Mouse (Mus musculus) testis, adult 2 months (tissue): ENCODE data around the gene Olfr1039. TPM values are rescaled to one million over a fixed set of nuclear protein-coding genes. Genes with fewer than 3 reads are reported as not detected.
"Not testable (repeated sequence)": the region's sequence is repeated elsewhere in the genome, so short reads cannot be mapped to it uniquely, and the experiment has no call there.

ENCODE experiments used
- H3K27ac ChIP-seq: fragments of 200-500 bp; 2 replicates; pipeline ENCODE4 v1.5.1; 2012; ENCODE audit warnings: low read depth, low read length; ENCODE audit not compliant: control insufficient read depth, insufficient read depth
- H3K27me3 ChIP-seq: fragments of 200-500 bp; 2 replicates; pipeline ENCODE4 v1.6.1; 2012; ENCODE audit warnings: mild to moderate bottlenecking, low read length, moderate library complexity; ENCODE audit not compliant: control insufficient read depth, insufficient read depth
- H3K36me3 ChIP-seq: fragments of 200-500 bp; 2 replicates; pipeline ENCODE4 v1.6.1; 2012; ENCODE audit warnings: mild to moderate bottlenecking, low read length; ENCODE audit not compliant: control insufficient read depth, insufficient read depth
- H3K4me1 ChIP-seq: fragments of 200-500 bp; 2 replicates; pipeline ENCODE4 v1.6.1; 2012; ENCODE audit warnings: low read length; ENCODE audit not compliant: control insufficient read depth, insufficient read depth
- H3K4me3 ChIP-seq: fragments of 200-500 bp; 2 replicates; pipeline ENCODE4 v1.5.1; 2012; ENCODE audit warnings: low read depth, mild to moderate bottlenecking, low read length, moderate library complexity, mixed read lengths; ENCODE audit not compliant: control insufficient read depth
- CTCF ChIP-seq: fragments of 200-500 bp; IDR thresholded peaks from 2 replicates; pipeline ENCODE4 v1.5.1; 2012; ENCODE audit warnings: low read depth, mild to moderate bottlenecking, inconsistent platforms, low read length, moderate library complexity; ENCODE audit not compliant: control insufficient read depth, insufficient read depth, insufficient replicate concordance
- POLR2A ChIP-seq: fragments of 200-500 bp; IDR thresholded peaks from 2 replicates; pipeline ENCODE4 v1.6.1; 2012; ENCODE audit warnings: low read depth, mild to moderate bottlenecking, inconsistent platforms, low read length, moderate library complexity; ENCODE audit not compliant: control insufficient read depth
- polyA plus RNA-seq: library from polyadenylated mRNA; depleted of rRNA; stranded (reverse); fragments of >200 nt; gene quantifications from 2 replicates; pipeline ENCODE4 v1.2.3, GENCODE M21; 2012; rRNA removed

Olfr1039 gene
- not detected in 2 replicates for polyA plus RNA-seq

GRCm38 (mm10) chr2:86135828-86136227, at the start of gene Olfr1039:
Gene Olfr1039, minus strand, starts transcription at chr2:86135928.
- Histone ChIP-seq H3K27me3 (no peaks in the 10 kb centered on the region), H3K27ac (no peak within 1 kb of the TSS), H3K36me3 (no peaks in the 10 kb centered on the region), H3K4me3 (no peak within 1 kb of the TSS), H3K4me1 (no peaks in the 10 kb centered on the region)
- no peak for TF ChIP-seq CTCF

- no peak for TF ChIP-seq POLR2A
- no peak for TF ChIP-seq CTCF
- no peaks in the 10 kb centered on the region for H3K36me3 ChIP-seq
- H3K4me3 ChIP-seq: no peak overlapping the region
- H3K27ac ChIP-seq: no peak overlapping the region
- no peaks in the 10 kb centered on the region for H3K4me1 ChIP-seq
- H3K27me3 ChIP-seq: no peaks in the 10 kb centered on the region
These were observed 44.2 kb upstream of the Olfr1039 start for GRCm38 (mm10) chr2:86179950-86180349.

GRCm38 (mm10) chr2:86177720-86178119, 42.0 kb upstream of the Olfr1039 start, which contains the start of gene Olfr1044:
Gene Olfr1044, minus strand, starts transcription at chr2:86177820.
- no peaks in the 10 kb centered on the region for H3K4me1 ChIP-seq
- no peaks in the 10 kb centered on the region for H3K27me3 ChIP-seq
- H3K27ac ChIP-seq: no peak within 1 kb of the TSS
- H3K36me3 ChIP-seq: no peaks in the 10 kb centered on the region
- H3K4me3 ChIP-seq: no peak within 1 kb of the TSS
- TF ChIP-seq CTCF (no peak), POLR2A (no peak)

GRCm38 (mm10) chr2:86175422-86175821, 39.7 kb upstream of the Olfr1039 start:
- not testable (repeated sequence) for H3K4me3 ChIP-seq, H3K4me1 ChIP-seq, H3K36me3 ChIP-seq, H3K27ac ChIP-seq, H3K27me3 ChIP-seq

- Histone ChIP-seq H3K36me3 (no peaks in the 10 kb centered on the region), H3K27me3 (no peaks in the 10 kb centered on the region), H3K4me3 (no peak within 1 kb of the TSS), H3K4me1 (no peaks in the 10 kb centered on the region), H3K27ac (no peak within 1 kb of the TSS)
- TF ChIP-seq POLR2A (no peak), CTCF (no peak)
These were observed 31.7 kb upstream of the Olfr1039 start, which contains the start of gene Olfr1043 for GRCm38 (mm10) chr2:86167422-86167821. Gene Olfr1043, minus strand, starts transcription at chr2:86167522.

- Histone ChIP-seq H3K4me1 (no peaks in the 10 kb centered on the region), H3K36me3 (no peaks in the 10 kb centered on the region), H3K27me3 (no peaks in the 10 kb centered on the region), H3K4me3 (no peak within 1 kb of the TSS), H3K27ac (no peak within 1 kb of the TSS)
- TF ChIP-seq POLR2A (no peak), CTCF (no peak)
These were observed 26.0 kb upstream of the Olfr1039 start, which contains the start of gene Olfr1042 for GRCm38 (mm10) chr2:86161738-86162137. Gene Olfr1042, minus strand, starts transcription at chr2:86161838.

- Histone ChIP-seq H3K4me3 (no peak within 1 kb of the TSS), H3K4me1 (no peaks in the 10 kb centered on the region), H3K36me3 (no peaks in the 10 kb centered on the region), H3K27ac (no peak within 1 kb of the TSS), H3K27me3 (no peaks in the 10 kb centered on the region)
- TF ChIP-seq CTCF (no peak), POLR2A (no peak)
These were observed 10.9 kb upstream of the Olfr1039 start, which contains the start of gene Olfr1040 for GRCm38 (mm10) chr2:86146632-86147031. Gene Olfr1040, minus strand, starts transcription at chr2:86146732.

- Histone ChIP-seq H3K27me3 (no peaks in the 10 kb centered on the region), H3K4me1 (no peaks in the 10 kb centered on the region), H3K36me3 (no peaks in the 10 kb centered on the region), H3K27ac (no peak within 1 kb of the TSS), H3K4me3 (no peak within 1 kb of the TSS)
- TF ChIP-seq CTCF (no peak), POLR2A (no peak)
These were observed 48.4 kb downstream of the Olfr1039 start, which contains the start of gene Olfr1037 for GRCm38 (mm10) chr2:86087285-86087684. Gene Olfr1037, minus strand, starts transcription at chr2:86087385.

- H3K27ac ChIP-seq, H3K36me3 ChIP-seq, H3K27me3 ChIP-seq, H3K4me3 ChIP-seq, H3K4me1 ChIP-seq: not testable (repeated sequence)
These were observed 55.2 kb downstream of the Olfr1039 start for GRCm38 (mm10) chr2:86080478-86080877.

Other genes with a start within 250 kb of the Olfr1039 start
- not detected in 2 replicates for gene Olfr1024, start 230.9 kb downstream of the Olfr1039 start, polyA plus RNA-seq
- gene Olfr1025-ps1, start 220.7 kb downstream of the Olfr1039 start, polyA plus RNA-seq: not detected in 2 replicates
- not detected in 2 replicates for gene Olfr1026, start 214.4 kb downstream of the Olfr1039 start, polyA plus RNA-seq
- gene Olfr1028, start 185.5 kb downstream of the Olfr1039 start, polyA plus RNA-seq: not detected in 2 replicates
- gene Olfr1029, start 162.0 kb downstream of the Olfr1039 start, polyA plus RNA-seq: 0.02 and 0.31 TPM in 2 replicates
- gene Olfr1030, start 156.7 kb downstream of the Olfr1039 start, polyA plus RNA-seq: not detected in 2 replicates
- not detected in 2 replicates for gene Olfr1031, start 145.6 kb downstream of the Olfr1039 start, polyA plus RNA-seq
- gene Olfr1032, start 130.4 kb downstream of the Olfr1039 start, polyA plus RNA-seq: not detected in 2 replicates
- gene Olfr1033, start 115.3 kb downstream of the Olfr1039 start, polyA plus RNA-seq: 0.35 and 1.1 TPM in 2 replicates
- not detected in 2 replicates for gene Olfr1034, start 90.1 kb downstream of the Olfr1039 start, polyA plus RNA-seq
- not detected in 2 replicates for gene Olfr1036, start 61.9 kb downstream of the Olfr1039 start, polyA plus RNA-seq
- not detected in 2 replicates for gene Olfr1037, start 48.5 kb downstream of the Olfr1039 start, polyA plus RNA-seq
- gene Olfr1040, start 10.8 kb upstream of the Olfr1039 start, polyA plus RNA-seq: not detected in 2 replicates
- not detected in 2 replicates for gene Olfr1042, start 25.9 kb upstream of the Olfr1039 start, polyA plus RNA-seq
- gene Olfr1043, start 31.6 kb upstream of the Olfr1039 start, polyA plus RNA-seq: not detected in 2 replicates
- not detected in 2 replicates for gene Olfr1044, start 41.9 kb upstream of the Olfr1039 start, polyA plus RNA-seq
- not detected in 2 replicates for gene Olfr52, start 49.8 kb upstream of the Olfr1039 start, polyA plus RNA-seq
- not detected in 2 replicates for gene Olfr1045, start 67.1 kb upstream of the Olfr1039 start, polyA plus RNA-seq
- not detected in 2 replicates for gene Olfr1046, start 83.4 kb upstream of the Olfr1039 start, polyA plus RNA-seq
- not detected in 2 replicates for gene Olfr1047, start 95.5 kb upstream of the Olfr1039 start, polyA plus RNA-seq
- gene Olfr1048, start 104.4 kb upstream of the Olfr1039 start, polyA plus RNA-seq: not detected in 2 replicates
- not detected in 2 replicates for gene Olfr1049, start 122.4 kb upstream of the Olfr1039 start, polyA plus RNA-seq
- gene Olfr1051, start 143.2 kb upstream of the Olfr1039 start, polyA plus RNA-seq: not detected in 2 replicates
- not detected in 2 replicates for gene Olfr1052, start 156.5 kb upstream of the Olfr1039 start, polyA plus RNA-seq
- gene Olfr1053, start 179.4 kb upstream of the Olfr1039 start, polyA plus RNA-seq: not detected in 2 replicates
- not detected in 2 replicates for gene Olfr1054, start 199.5 kb upstream of the Olfr1039 start, polyA plus RNA-seq
- gene Olfr1055, start 214.4 kb upstream of the Olfr1039 start, polyA plus RNA-seq: not detected in 2 replicates
- gene Olfr1056, start 226.5 kb upstream of the Olfr1039 start, polyA plus RNA-seq: not detected in 2 replicates
- gene Olfr1057, start 242.5 kb upstream of the Olfr1039 start, polyA plus RNA-seq: not detected in 2 replicates